Mouse (Mus musculus) embryonic fibroblast, embryonic 13.5 days (primary cell): ENCODE data around the gene Arhgap33.

Experiments
- CTCF ChIP-seq: IDR thresholded peaks from 2 replicates; pipeline ENCODE4 v1.5.1; 2011; ENCODE audit warnings: mild to moderate bottlenecking, control low read depth, low read length, moderate library complexity, borderline replicate concordance; ENCODE audit not compliant: insufficient read depth
- POLR2A ChIP-seq: IDR thresholded peaks from 2 replicates; pipeline ENCODE4 v1.6.1; 2011; ENCODE audit warnings: low read depth, mild to moderate bottlenecking, control low read depth, low read length, moderate library complexity

GRCm38 (mm10) chr7:30534633-30535577, at the start of gene Arhgap33:
- no peak for TF ChIP-seq CTCF
- TF ChIP-seq POLR2A = peak; percentile 39; the same call in 1 of the 2 replicates
